Mouse (Mus musculus) liver, embryonic 14.5 days (tissue): Measurements from ENCODE around the gene Pdpk1. TPM values are rescaled to one million over a fixed set of nuclear protein-coding genes. Genes with fewer than 3 reads are reported as not detected.

Experiments used
- ATAC-seq: fragments of 200-750 bp; cut with Nextera tagmentation; 2 replicates; pipeline ENCODE4 v1.8.0; 2017; ENCODE audit warnings: moderate number of reproducible peaks, mild to moderate bottlenecking, moderate library complexity; ENCODE audit not compliant: insufficient read depth
- DNase-seq, 3 experiments: peaks; one replicate each; pipeline ENCODE4 v3.0.0-alpha.2; 2012 to 2013; ENCODE audit warnings: low read depth in 3 of 3, low spot score in 3 of 3
- H3K27ac ChIP-seq: fragments of 300-500 bp; sonication (generic); 2 replicates; pipeline ENCODE4 v1.5.1; 2014; ENCODE audit warnings: moderate library complexity, mild to moderate bottlenecking, control low read depth, inconsistent platforms
- H3K27me3 ChIP-seq: fragments of 300-500 bp; sonication (generic); 2 replicates; pipeline ENCODE4 v1.6.1; 2014; ENCODE audit warnings: mild to moderate bottlenecking, low read length, moderate library complexity; ENCODE audit not compliant: control insufficient read depth, insufficient read depth
- H3K36me3 ChIP-seq: fragments of 300-500 bp; sonication (generic); replicated peaks from 2 replicates; pipeline ENCODE4 v1.6.1; 2014; ENCODE audit warnings: low read depth; ENCODE audit not compliant: control insufficient read depth, insufficient read depth
- H3K4me1 ChIP-seq, 2 experiments: fragments of 200-500 bp in 1 of 2; fragments of 300-500 bp in 1 of 2; sonication (generic) in 1 of 2; replicated peaks; 2 replicates each; pipeline ENCODE4 v1.6.1; 2012 to 2014; ENCODE audit warnings: antibody characterized with exemption in 1 of 2, inconsistent platforms in 1 of 2, low read length in 1 of 2; ENCODE audit not compliant: control insufficient read depth in 2 of 2, insufficient read depth in 2 of 2
- H3K4me2 ChIP-seq: fragments of 300-500 bp; sonication (generic); 2 replicates; pipeline ENCODE4 v1.6.1; 2014; ENCODE audit warnings: low read depth, mild to moderate bottlenecking, control low read depth, moderate library complexity
- H3K4me3 ChIP-seq, 2 experiments: fragments of 200-500 bp in 1 of 2; fragments of 300-500 bp in 1 of 2; sonication (generic) in 1 of 2; 2 replicates each; pipeline ENCODE4 v1.5.1; 2012 to 2014; ENCODE audit warnings: low read depth in 2 of 2, low read length in 2 of 2, mild to moderate bottlenecking in 2 of 2, control low read depth in 1 of 2, inconsistent platforms in 1 of 2, moderate library complexity in 1 of 2; ENCODE audit not compliant: insufficient read depth in 1 of 2
- H3K9ac ChIP-seq: fragments of 300-500 bp; sonication (generic); replicated peaks from 2 replicates; pipeline ENCODE4 v1.6.1; 2014; ENCODE audit warnings: mild to moderate bottlenecking, control low read depth, moderate library complexity
- H3K9me3 ChIP-seq: fragments of 300-500 bp; sonication (generic); 2 replicates; pipeline ENCODE4 v1.6.1; 2016; ENCODE audit warnings: low read length, mixed read lengths; ENCODE audit not compliant: control insufficient read depth
- CTCF ChIP-seq: IDR thresholded peaks from 2 replicates; pipeline ENCODE4 v1.5.1; 2016; ENCODE audit warnings: antibody characterized with exemption, low read depth, control low read depth
- EP300 ChIP-seq: IDR thresholded peaks from 2 replicates; pipeline ENCODE4 v1.6.1; 2016; ENCODE audit warnings: antibody characterized with exemption, low read depth
- WGBS: fragments of 180-500 bp; shearing (Covaris S2); extraction: QIAGEN DNeasy Blood & Tissue Kit; methylation state at CpG from one replicate; pipeline ENCODE4 v1.1.7; 2014; ENCODE audit not compliant: insufficient replicate concordance; 5-methylcytosine and 5-hydroxymethylcytosine counted together
- polyA plus RNA-seq, 2 experiments: library from polyadenylated mRNA; depleted of rRNA in 1 of 2; stranded (reverse) in 1 of 2; unstranded in 1 of 2; fragments of >200 nt; fragmentation: Nextera tagmentation in 1 of 2; extraction: Ambion mirVana in 1 of 2; gene quantifications; 2 replicates each; pipeline versions ENCODE4 v1.2.1 to v1.2.3; 2012 to 2014

Gene Pdpk1
- polyA plus RNA-seq, 2 experiments, result 9.7 to 24.5 TPM

DNA sequence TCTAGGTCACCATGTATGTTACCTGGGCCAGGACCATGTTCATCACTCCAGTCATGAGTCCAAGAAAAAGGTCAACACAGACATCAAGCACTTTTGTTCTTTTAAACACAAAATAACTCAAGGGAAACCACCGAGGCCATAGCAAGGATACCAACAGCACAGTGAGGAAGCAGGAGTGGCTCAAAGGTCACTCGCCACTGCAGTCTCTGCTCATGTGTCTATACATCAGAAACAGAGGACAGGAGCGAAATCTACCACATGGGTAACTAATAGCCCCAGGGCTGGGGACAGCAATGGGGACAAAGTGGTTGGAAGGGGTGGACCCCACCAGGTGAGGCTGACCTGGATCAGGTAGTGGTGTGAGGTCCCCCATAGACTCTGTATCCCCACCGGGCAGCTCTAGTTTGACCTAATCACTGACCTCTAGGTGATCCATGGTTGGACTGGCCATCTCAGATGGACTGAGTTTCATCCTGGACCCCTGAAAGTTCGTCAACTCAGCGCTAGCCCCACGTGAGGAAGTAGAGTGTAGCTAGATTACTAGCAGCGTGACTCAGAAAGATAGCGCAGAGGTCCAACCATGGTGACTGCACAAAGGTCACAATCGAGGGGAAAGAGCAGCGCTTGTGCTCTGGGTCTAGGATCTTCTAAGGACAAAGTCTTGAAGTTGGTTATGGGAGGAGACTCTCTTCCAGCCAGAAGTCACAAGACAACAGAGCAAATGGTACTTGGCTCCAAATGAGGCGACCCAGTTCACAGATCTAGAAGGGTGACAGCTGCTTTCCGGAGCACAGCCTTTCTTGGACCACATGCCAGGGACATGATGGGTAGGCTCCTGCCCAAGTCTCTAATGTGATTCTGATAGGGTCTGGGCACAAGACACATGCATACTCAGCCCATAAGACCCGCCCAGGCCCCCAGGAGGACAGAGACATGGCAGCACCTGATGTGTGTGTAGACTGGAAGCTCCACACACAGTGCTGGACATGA is 93.8 kb downstream of the Pdpk1 start:
- DNase-seq, result no peak
- Histone ChIP-seq H3K27me3 (no peaks in the 10 kb centered on the region), H3K9ac (no peak overlapping the region), H3K4me1 (no peaks in the 10 kb centered on the region), H3K9me3 (no peaks in the 10 kb centered on the region), H3K4me2 (no peak overlapping the region), H3K27ac (no peak overlapping the region), H3K36me3 (peaks cover 6% of the 10 kb centered on the region), H3K4me3 (no peak overlapping the region)
- no peak for TF ChIP-seq CTCF
- no peak for TF ChIP-seq EP300
- ATAC-seq, result no peak
- WGBS, result 78% methylated on average over 14 of the region's 14 CpGs

DNA sequence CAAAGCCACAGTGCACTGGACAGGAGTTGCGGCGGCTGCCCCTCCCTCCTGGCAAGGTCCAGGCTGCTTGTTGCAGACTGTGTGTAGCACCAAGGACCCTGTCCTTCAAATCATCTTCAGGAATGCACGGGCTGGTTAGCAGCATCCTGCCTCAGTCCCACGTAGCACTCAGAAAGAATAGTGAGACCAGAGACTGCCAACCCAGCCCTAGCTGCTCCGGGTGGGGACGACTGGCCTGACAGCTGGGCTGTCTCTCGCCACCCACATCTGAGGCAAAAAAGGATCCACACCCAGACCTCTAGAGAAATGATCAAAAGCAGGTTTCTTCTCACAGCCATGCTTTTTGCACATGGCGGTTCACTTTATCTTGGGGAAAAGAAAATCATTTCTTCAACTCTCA is 101.7 kb downstream of the Pdpk1 start:
- peaks cover 4% of the 10 kb centered on the region for H3K36me3 ChIP-seq

DNA sequence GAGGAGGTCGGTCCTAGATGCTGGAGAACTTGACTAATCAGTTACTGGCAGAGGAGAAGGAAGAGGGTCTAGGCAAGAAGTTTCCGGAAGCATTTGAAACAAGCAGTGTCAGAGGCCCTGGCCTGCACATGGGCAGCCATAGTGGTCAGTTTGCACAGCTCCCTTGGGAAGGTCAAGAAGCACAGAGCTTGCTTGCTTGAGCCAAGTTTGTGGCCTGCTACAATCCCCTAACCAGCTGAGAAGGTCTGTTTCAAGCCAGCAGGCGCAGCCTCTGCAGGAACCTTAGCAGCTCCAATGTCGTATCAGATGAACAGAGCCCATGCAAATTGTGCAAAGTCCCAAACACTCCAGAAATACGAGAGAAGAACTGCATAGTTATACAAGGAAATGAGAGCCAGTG is 102.7 kb downstream of the Pdpk1 start:
- Histone ChIP-seq H3K27me3 (no peaks in the 10 kb centered on the region), H3K4me1 (no peaks in the 10 kb centered on the region), H3K27ac (no peak overlapping the region), H3K4me3 (no peak overlapping the region), H3K9ac (no peak overlapping the region), H3K9me3 (no peaks in the 10 kb centered on the region), H3K4me2 (no peak overlapping the region), H3K36me3 (peaks cover 4% of the 10 kb centered on the region)
- 63% methylated on average over 5 of the region's 5 CpGs for WGBS
- no peak for ATAC-seq
- no peak for TF ChIP-seq EP300
- no peak for TF ChIP-seq CTCF
- DNase-seq, result no peak

More for the DNA sequence above, 101.7 kb downstream of the Pdpk1 start:
- H3K4me3 ChIP-seq, result no peak overlapping the region
- ATAC-seq (no peak), DNase-seq (no peak)
- 79% methylated on average over 8 of the region's 8 CpGs for WGBS
- no peak overlapping the region for H3K4me2 ChIP-seq
- no peak overlapping the region for H3K9ac ChIP-seq
- H3K27ac ChIP-seq, result no peak overlapping the region
- H3K27me3 ChIP-seq, result no peaks in the 10 kb centered on the region
- H3K4me1 ChIP-seq, result no peaks in the 10 kb centered on the region
- TF ChIP-seq CTCF (no peak), EP300 (no peak)
- H3K9me3 ChIP-seq, result no peaks in the 10 kb centered on the region

DNA sequence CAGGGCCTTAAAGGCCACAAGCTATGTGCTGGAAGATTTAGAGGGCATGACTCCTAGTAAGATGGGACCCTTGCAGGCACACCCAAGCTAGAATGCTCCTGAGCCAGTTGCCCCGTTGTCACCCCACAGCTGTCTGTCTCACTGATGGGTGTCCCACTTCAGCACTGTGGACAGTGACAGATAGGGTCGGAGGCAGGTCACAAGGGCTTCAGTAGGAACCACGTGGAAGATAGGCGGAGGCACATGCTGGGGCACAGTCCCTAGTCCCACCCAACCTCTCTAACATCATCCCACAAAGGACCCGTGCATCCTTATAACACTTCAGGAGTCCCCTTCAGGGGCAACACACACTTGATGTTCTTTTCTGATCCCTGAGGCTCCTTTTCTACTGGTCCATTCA is 104.7 kb downstream of the Pdpk1 start:
- TF ChIP-seq EP300 (no peak), CTCF (no peak)
- Histone ChIP-seq H3K4me3 (no peak overlapping the region), H3K36me3 (peaks cover 4% of the 10 kb centered on the region), H3K4me2 (no peak overlapping the region), H3K27me3 (no peaks in the 10 kb centered on the region), H3K9ac (no peak overlapping the region), H3K4me1 (no peaks in the 10 kb centered on the region), H3K27ac (no peak overlapping the region), H3K9me3 (no peaks in the 10 kb centered on the region)
- peak in 1 of 3 experiments; percentile 5 for DNase-seq
- WGBS, result 21% methylated on average over 5 of the region's 5 CpGs
- no peak for ATAC-seq

DNA sequence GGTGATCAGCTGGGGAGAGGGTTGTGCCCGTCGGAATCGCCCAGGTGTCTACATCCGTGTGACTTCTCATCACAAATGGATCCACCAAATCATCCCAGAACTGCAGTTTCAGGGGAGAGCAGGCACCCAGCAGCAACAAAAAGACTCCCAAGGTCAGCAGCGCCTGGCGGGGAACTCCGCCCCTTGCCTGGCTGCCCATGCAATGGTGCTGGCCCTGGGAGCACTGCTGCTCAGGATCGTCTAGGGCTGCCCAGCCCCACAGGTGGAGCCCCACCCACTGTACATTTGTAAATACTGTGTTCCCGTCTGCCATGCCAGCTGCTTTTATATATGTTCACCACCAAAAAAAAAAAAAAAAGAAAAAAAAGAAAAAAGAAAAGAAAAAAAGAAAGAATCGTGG is 105.1 kb downstream of the Pdpk1 start:
- no peak for ATAC-seq
- H3K36me3 ChIP-seq, result peaks cover 4% of the 10 kb centered on the region
- H3K27me3 ChIP-seq, result no peaks in the 10 kb centered on the region
- H3K4me2 ChIP-seq, result no peak overlapping the region
- 64% methylated on average over 10 of the region's 10 CpGs for WGBS
- H3K4me3 ChIP-seq, result no peak overlapping the region
- no peak for DNase-seq
- TF ChIP-seq CTCF, result no peak
- TF ChIP-seq EP300, result no peak
- H3K27ac ChIP-seq, result no peak overlapping the region
- no peaks in the 10 kb centered on the region for H3K9me3 ChIP-seq
- no peak overlapping the region for H3K9ac ChIP-seq
- H3K4me1 ChIP-seq, result no peaks in the 10 kb centered on the region
